Mouse (Mus musculus) spleen, embryonic (tissue): ENCODE measurements around the gene Galntl5.
"Not testable (repeated sequence)": the region's sequence is repeated elsewhere in the genome, so short reads cannot be mapped to it uniquely, and the experiment has no call there.

Experiments used
- CTCF ChIA-PET: fragments of 350-600 bp; sonication (Branson Sonifier 250); formaldehyde crosslinking; loops from one replicate; lab custom pipeline; 2022; lab: Charles Lee

The Galntl5 gene

DNA sequence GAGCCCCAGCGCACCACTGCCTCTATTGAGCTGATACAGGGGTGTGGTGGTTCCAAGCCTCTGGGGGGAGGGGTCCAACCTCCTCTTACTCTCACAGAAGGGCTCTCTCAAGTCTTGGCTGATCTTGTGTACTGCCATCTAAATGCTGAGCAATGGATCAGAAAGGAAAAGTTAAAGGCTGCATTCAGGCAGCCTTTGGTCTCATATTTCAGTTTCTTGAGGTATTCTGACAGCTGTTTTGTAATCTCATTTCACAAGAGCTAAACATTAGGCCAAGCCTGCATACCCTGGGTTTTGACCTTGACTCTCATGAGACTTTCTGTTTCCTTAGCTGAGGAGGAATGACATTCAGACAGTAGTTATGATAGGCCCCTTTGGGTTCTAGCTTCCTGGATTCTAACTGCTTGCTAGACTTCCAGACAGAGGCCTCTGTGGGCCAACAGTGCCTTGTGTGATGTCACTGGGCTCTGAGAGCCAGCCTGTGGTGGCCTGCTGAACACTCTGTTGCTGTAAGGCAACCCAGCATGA is at the start of gene Galntl5:
Gene Galntl5 (plus strand): TSS at position 457 of the 528 bp plus-strand sequence.
- CTCF ChIA-PET = no interaction called here

DNA sequence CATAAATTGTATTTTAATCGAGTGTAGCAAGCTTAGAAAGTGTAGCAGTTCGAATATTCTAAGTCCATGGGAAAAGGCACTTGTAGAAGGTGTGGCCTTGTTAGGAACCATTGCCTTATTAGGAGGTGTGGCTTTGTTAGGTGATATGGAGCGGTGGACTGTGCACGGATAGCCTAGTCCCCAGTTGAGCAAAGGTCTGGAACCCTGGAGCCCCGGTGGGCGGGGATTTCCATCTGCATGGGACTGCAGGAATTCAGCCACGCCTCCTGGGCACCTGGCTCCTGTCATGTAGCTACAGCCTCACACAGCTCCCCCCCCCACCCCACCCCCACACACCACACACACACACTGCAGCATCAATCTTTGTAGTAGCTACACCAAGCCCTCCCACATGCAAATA is 34.6 kb upstream of the Galntl5 start:
- CTCF ChIA-PET = no interaction called here

DNA sequence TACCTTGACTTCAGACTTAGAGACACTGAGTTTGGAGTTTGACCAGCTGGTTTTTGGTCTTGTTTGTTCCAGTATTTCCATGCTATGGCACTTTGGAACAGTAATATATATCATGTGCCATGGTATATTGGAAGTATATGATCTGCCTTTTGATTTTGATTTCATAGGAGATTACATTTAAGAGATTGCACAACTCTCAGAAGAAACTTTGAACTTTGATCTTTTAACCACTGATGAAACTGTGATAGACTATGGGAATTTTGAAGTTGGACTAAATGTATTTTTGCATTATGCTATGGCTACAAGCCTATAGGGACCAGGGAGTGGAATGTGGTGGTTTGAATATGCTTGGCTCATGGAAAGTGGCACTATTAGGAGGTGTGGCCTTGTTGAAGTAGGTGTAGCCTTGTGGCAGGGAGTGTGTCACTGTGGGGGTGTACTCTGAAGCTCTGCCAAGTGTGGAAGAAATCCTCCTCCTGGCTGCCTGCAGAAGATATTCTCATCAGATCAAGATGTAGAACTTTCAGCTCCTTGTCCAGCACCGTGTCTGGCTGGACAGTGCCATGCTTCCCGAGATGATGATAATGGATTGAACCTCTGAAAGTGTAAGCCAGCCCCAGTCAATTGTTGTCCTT is 31.8 kb upstream of the Galntl5 start:
- CTCF ChIA-PET = no interaction called here

DNA sequence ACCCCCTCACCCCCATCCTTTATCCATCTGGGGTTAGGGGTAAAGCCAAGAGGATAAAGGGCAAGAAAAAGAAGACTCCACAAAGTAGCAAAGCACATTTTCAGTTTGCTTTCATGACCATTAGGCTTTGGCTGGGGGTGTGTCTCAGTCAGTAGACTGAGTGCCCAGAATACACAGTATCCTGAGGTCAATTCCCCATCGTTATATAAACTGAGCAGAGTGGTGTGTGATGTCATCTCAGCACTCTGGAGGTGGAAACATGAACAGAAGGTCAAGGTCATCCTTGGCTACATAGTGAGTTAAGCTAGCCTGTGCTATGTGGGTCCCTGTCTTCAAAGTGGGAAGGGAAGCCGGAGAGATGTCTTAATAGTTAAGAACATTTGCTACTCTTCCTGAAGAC is 27.8 kb upstream of the Galntl5 start:
- CTCF ChIA-PET = no interaction called here

DNA sequence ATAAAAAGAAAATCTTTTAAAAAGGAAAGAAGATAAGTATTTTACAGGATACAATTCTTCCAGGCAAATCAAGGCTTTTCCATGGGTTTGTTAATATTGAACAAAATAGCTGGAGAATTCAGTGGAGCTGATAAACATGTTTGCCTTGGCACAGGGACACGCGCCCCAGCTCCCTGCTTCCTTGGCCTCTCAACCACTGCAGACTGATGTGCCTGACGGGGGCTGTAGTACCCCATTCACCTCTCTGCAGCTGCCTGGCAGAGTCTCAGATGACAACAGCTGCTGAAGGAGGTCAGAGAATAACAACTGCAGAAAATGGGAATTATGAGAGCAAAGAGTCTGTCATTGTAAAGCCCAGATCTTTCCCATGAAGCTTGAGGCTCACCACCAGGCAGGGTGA is 27.3 kb upstream of the Galntl5 start:
- CTCF ChIA-PET = no interaction called here

DNA sequence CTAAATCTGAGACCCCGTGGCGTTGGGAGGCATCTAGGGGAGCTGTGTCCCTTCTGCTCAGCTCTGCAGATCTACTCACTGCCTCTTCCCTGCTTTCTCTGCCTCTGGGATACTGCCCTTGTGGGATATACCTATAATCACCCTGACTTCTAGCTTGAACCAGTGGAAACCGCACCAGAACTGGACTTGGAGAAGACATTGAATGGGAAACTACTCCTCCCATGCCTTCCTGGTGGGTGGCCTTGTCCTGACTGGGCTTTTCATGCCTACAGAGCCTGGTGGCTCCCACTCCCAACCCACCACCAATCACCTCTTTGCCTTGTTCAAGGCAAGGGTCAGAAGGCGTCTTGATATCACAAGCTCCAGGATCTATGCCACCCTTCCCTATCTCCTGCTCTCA is 26.4 kb upstream of the Galntl5 start:
- CTCF ChIA-PET = no interaction called here

DNA sequence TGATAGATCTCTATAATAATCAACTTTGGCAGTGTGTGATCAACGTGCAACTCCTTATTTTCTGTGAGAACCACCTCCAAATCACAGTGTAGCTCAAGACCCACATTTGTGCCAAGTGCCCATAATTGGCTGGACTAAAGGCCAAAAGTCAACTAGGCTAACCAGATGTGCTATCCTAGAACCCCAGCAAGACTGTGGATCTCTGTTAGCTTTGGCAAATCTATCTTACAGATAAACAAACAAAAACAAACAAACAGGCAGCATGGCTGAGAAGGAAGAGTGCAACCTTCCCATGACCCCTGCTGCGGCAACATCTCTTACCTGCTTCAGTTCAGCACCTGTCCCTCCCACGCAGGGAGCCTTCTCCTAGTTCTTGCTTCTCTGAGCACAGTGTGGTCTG is 25.9 kb upstream of the Galntl5 start:
- CTCF ChIA-PET = no interaction called here

DNA sequence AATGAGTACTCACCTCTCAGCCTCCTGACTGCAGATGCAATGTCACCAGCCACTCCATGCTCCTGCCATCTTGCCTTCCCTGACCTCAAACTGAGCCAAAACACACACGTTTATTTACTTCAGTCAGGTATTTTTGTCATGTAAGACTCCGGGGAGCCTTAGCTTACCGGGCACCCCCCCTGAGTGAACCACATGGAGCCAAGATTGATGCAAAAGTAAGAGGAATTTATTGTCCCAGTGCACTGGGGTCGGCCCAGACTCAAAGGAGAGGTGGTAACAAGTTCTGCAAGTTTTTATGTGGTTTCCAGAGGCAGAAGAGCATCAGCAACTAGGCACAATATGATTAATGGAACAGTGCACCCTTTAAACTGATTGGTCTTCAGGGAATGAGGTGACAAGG is 24.1 kb upstream of the Galntl5 start:
- CTCF ChIA-PET = no interaction called here

DNA sequence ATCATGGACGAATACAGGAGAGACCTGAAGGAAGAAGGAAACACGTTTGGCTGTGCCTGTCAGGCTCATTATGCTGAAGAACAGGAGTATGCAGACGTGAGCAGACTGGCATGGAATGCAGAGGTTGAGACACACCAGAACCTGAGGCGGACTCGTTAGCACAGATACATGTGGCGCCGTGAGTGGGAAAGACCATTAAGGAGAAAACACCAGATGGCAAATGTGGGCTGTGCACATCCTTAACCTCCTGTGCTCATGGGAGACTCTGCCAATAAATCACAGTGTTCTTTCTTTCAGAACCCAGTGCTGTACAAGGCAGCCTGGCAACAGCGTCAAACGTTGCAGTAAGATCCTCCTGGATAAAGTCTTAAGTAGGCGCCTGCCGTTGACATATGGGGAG is 20.7 kb upstream of the Galntl5 start:
- CTCF ChIA-PET = no interaction called here

DNA sequence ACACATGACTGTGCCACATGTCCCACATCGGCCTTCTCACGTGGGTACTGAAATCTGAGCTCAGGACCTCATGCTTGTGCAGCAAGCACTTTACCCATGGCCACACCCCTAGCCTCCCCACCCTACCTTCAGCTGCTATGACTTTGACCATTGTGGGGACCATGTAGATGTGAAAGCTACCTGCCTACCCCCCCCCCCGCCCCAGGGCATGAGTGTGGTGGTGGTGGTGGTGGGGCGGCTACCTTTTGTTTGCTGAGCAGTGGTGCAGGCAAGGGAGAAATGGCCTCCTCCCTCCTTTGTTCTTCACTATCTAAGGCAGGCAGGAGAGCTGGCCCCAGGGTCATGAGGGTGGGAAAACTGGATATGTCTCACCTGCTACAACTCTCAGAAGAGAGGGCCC is 18.3 kb upstream of the Galntl5 start:
- CTCF ChIA-PET = no interaction called here

DNA sequence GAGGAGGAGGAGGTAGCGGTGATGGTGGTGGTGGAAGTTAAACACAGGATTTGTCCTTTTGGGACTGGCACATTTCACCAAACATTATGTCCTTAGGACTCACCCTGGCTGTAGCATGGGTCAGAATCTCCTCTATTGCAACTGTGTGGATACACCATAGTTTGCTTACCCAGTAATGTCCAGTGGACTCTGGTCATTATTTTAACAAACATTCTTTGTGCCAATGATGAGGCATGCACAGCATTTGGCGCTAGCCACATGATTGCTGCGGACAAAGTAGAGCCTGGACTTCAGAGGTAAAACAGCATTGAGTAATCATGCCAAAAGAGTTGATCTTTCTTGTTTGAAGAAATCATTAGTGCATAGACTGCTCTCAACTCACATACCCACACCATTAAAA is 17.3 kb upstream of the Galntl5 start:
- CTCF ChIA-PET = no interaction called here

DNA sequence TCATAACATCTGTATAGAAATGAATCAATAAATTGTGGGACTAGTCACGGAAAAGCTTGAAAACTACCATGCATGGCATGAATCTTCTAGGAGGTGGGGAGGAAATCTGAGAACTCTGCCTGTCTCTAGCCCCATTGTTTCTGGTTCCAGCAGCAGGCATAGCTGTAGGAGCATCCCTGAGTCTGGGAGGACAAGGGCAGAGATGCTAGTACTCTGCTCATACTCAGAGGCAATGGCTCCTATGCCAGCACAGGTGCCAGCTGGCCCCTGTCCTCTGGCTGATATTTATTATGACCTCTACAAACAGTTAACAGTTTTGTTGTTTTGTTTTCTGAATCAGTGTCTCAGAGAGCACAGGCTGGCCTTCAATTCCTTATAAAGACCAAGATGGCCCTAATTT is 16.9 kb upstream of the Galntl5 start:
- CTCF ChIA-PET = no interaction called here

DNA sequence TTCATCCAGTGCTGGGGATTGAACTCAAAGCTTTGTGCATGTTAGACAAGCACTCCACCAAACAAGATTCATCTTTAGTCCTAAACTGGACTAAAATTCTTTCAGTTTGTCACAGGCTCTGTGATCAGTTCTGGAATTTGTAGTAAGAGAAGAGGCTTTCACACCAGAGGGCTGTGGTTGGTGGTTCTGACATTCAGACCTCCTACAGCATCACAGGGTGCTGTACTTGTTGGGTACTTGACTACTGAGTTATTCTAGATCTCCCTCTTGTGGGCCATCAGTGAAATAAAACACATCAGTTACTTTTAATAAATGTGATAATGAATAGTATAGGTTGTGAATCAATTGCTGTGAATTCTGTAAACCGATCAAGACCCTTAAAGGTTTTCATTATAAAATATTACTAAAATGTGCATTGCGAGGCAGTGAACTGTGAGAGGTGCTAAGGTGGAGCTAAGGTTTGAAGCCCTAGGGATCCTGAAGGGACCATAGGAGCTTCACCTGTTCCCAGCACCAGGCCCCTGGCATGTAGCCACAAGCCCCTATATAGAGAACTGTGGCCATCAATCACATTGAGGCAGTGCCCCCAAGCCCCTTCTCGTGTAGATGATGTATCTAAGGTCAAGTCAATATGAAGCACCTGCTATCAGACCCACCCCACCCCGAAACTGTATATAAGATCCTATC is 16.0 kb upstream of the Galntl5 start:
- CTCF ChIA-PET = interaction anchor here (0.6 kb wide), 1 partner anchor 1931 kb away, joined by 6 read pairs; no protein-coding TSS in a partner anchor

DNA sequence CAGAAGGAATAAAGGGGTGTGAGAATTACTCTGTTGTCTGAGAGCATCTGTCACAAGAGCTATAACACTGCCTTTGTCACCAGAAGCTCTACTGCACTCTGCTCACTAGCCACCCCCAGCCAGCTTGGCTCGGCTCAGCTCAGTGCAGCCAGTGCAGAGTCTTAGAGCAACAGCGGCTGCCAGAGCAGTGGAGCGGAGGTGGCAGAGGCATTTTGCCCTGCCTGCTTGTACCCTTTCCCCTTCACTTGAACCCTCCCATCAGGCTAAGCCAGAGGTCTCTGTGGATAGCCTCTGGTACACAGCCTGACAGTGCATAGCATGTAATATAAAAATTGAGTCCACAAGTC is 15.5 kb upstream of the Galntl5 start:
- CTCF ChIA-PET = interaction anchor here (0.6 kb wide), 1 partner anchor 1931 kb away, joined by 6 read pairs; no protein-coding TSS in a partner anchor

DNA sequence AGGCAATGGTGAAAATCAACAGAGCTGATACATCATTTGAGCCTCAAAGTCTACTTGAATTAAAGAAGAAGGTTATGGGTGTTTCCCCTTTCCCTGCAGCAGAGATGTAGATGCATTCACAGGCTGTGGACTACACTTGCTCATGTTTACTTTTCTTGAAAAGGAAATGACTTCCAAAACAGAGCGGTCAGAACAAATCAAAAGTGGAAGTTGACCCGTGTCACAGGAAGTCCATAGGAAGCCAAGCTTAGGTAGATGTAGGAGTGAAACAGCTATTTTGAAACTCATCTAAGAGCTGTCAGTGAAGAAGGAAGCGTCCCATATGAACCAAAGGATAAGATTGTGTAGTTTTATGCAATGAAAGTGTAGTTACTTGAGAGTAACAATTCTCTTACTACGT is 14.6 kb upstream of the Galntl5 start:
- CTCF ChIA-PET = no interaction called here

DNA sequence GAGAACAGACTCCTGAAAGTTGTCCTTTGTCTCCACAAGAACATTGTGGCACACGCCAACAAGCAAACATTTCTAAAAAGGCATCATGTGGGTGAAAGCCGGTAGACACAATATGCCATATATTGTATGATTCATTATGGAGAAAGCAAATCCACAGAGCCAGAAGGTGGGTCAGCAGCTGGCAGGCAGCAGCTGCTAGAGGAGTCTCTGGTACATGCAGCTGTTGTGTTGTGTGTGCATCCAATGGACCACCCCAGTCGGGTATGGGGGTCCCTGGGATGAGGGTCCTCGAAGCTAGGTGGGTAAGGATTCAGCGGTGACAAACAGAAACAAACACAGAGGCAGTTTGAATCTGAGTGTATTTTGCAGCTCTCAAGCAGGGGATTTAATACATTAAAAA is 3.3 kb upstream of the Galntl5 start:
- CTCF ChIA-PET = not testable (repeated sequence)

DNA sequence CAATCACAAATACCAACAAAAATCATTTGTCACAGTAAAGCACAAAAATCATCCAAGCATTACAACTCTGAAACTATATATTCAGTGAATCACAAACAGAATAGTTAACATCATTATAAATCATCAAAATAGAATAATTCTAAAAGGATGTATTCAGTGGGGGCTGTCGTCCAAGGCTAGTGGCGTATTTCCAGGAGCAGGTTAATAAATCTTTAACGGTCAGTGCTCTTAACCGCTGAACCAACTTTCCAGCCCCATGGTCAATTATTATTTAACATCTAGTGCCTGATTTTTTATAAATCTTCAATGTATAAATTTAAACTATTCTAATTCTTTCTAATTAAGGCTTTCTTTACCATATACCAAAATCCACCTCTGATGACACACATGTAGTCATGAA is 2.7 kb upstream of the Galntl5 start:
- CTCF ChIA-PET = not testable (repeated sequence)

DNA sequence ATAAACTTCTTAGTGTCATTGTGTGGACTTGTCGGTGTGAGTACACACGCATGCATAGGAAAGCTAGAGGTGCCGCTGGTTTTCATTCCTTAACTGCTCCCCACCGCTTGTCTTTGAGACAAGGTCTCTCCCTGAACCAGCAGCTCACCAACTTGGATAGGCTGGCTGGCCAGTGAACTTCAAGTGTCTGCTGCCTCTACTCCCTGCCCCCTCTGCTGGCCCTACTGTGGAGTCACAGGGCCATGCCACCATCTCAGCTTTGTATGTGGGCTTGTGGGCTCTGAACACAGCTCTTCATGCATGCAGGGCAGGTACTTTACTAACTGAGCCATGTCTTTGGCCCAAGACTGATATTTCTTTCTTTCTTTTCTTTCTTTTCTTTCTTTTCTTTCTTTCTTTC is 2.0 kb upstream of the Galntl5 start:
- CTCF ChIA-PET = interaction anchor here (0.7 kb wide), 1 partner anchor 18 kb away, joined by 7 read pairs; no protein-coding TSS in a partner anchor

DNA sequence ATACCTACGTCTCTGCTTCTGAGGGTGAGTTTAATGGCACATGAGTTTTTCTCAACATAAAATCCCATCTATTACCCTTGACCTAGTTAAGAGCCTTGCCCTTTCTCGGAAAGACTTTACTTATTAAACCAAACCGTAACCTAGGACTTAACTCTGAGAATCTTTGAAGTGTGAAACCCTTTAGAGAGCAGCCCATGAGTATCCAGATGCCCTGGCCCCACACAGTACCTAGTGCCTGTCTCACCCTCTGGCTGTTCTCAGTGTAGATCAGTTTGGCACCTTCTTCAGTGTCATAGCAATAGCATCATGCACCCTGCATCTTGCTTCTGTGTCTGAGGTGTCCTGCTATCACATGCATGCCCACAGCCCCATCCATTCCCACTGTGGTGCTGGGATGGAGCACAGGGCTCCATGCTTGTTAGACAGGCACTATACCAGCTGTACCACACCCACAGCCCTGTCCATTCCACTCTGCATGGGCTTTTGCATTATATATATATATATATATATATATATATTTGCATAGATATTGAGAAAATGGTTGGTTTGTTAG is 1.2 kb upstream of the Galntl5 start:
- CTCF ChIA-PET = no interaction called here

DNA sequence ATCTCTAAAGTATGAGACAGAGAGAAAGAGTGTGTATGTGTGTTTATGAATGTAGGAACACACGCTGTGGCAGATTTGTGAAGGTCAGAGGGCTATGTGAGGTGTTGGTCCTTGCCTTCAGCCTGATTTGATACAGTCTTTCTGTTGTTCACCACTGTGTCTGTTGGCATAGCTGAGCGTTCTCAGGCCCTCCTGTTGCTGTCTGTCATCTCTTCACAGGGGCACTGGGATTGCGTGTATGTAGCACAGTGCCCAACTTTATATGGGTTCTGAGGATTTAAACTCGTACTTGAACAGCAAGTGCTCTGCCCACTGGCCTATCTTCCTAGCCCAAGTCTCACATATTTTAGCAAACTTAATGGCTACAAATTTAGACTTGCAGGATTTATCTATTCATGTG is 2.3 kb downstream of the Galntl5 start:
- CTCF ChIA-PET = interaction anchor here (0.7 kb wide), 2 partner anchors 282 to 616 kb away, joined by 4 to 6 read pairs; no protein-coding TSS in a partner anchor

DNA sequence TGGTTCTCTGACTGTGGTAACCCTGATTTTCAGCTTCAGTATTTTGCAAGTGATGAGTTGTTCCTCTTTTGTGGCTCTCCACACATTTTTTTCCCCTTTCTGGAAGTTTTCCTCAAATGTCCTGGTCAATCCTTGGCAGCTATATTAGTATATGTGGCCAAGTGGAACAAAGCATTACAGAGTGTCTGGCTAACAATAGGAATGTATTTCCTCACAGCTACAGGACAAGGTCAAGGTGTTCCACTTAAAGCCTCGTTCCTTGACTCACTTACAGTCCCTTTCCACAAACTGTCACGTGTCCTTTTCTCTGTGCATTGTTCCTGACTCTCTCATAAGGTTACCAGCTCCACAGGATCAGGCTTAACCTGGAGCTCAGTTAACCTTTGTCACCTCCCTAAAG is 3.3 kb downstream of the Galntl5 start:
- CTCF ChIA-PET = no interaction called here

DNA sequence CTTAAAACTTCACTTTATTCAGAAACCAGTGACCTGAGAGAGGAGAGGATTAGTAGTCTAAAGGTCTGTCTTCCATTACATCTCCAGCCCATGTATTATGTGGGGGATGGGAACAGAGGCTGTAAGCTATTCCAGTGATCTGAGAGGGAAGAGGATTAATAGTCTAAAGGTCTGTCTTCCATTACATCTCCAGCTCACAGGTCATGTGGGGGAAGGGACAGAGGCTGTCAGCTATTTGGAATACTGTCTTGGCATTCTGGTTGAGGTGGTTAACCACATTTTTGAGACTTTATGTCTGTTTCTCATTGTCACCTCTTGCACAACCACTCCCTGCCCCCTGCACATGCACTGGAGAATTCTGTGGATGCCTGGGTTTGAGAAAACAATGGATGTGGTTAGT is 6.5 kb downstream of the Galntl5 start:
- CTCF ChIA-PET = no interaction called here

DNA sequence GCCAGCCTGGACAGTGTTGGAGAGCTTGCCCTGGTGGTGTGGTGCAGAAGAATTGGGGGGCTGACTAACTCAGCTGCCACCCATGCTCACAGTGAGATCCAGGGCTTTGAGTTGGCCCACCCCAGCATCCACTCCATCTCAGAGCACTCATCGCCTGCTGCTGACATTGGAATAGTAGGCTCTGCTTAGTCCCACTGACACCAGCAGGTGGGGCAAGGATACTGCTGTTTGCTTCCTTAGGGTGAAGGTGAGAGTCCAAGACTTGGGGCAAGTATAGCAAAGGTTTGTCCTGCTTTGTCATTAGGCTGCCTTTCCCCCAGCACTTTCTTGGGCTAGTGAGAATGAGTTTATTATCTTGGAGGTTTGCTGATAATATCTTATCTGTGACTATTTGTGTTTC is 7.5 kb downstream of the Galntl5 start:
- CTCF ChIA-PET = no interaction called here
